In genomic region chr14:87996561-87996960, GRCm38 (mm10) we compare ENCODE assay signal across 24 mouse cellular contexts.
DNase-seq lines count a peak whose midpoint lies in the region; ATAC-seq and TF ChIP-seq lines count a peak whose summit lies in the region.
"Had no signal": no experiment of that assay in that cellular context is flagged by ENCODE, and none has a peak within 500 bp of the region (broad histone marks: within the 10 kb centered on the region; RNA-seq: fewer than 3 reads in every experiment).

No protein-coding gene starts in this region.

- no peak overlapping the region for H3K4me2 ChIP-seq in forebrain, embryonic 14.5 days (ENCODE audit: low read length)
- H3K4me2 ChIP-seq in forebrain, embryonic 15.5 days (replicated peaks): no peak overlapping the region
- no peak overlapping the region for H3K4me2 ChIP-seq in forebrain, postnatal 0 days (ENCODE audit: low read depth)
- no peak overlapping the region for H3K4me2 ChIP-seq in forebrain, embryonic 11.5 days (ENCODE audit: low read depth, low read length, severe bottlenecking)
- H3K4me2 ChIP-seq: embryonic facial prominence, embryonic 13.5 days; embryonic facial prominence, embryonic 15.5 days had no signal

- no peaks in the 10 kb centered on the region for H3K9me3 ChIP-seq in forebrain, embryonic 14.5 days (replicated peaks; ENCODE audit: control insufficient read depth, low read length)
- H3K9me3 ChIP-seq in forebrain, embryonic 15.5 days: no peaks in the 10 kb centered on the region
- no peaks in the 10 kb centered on the region for H3K9me3 ChIP-seq in forebrain, postnatal 0 days (ENCODE audit: low read length)
- no peaks in the 10 kb centered on the region for H3K9me3 ChIP-seq in forebrain, embryonic 11.5 days (ENCODE audit: control insufficient read depth, low read length)
- H3K9me3 ChIP-seq: embryonic facial prominence, embryonic 13.5 days; embryonic facial prominence, embryonic 15.5 days had no signal

- no peak for ATAC-seq in forebrain, embryonic 14.5 days
- ATAC-seq in forebrain, embryonic 15.5 days (replicated peaks): no peak
- ATAC-seq in forebrain, postnatal 0 days: peak; percentile 47; the same call in 1 of the 2 replicates
- ATAC-seq in forebrain, embryonic 11.5 days (replicated peaks; ENCODE audit: low FRiP score): no peak
- ATAC-seq: activated CD4-positive, CD25-positive, alpha-beta regulatory T cell, adult 4 months; Patski had no signal

- TF ChIP-seq CTCF in forebrain, postnatal 0 days (IDR thresholded peaks at IDR 0.05; ENCODE audit: low read depth): no peak
- no peak for TF ChIP-seq CTCF in brain, embryonic 14.5 days (IDR thresholded peaks at IDR 0.05; ENCODE audit: borderline replicate concordance, extremely low read depth, insufficient read depth, insufficient read length)
- no peak for TF ChIP-seq CTCF in gastrocnemius, adult 2 months (IDR thresholded peaks at IDR 0.05)

- H3K27me3 ChIP-seq in forebrain, embryonic 14.5 days (replicated peaks; ENCODE audit: control insufficient read depth, insufficient read depth, low read length): no peaks in the 10 kb centered on the region
- H3K27me3 ChIP-seq in forebrain, embryonic 15.5 days: no peaks in the 10 kb centered on the region
- no peaks in the 10 kb centered on the region for H3K27me3 ChIP-seq in forebrain, postnatal 0 days (ENCODE audit: insufficient read depth, low read length)
- H3K27me3 ChIP-seq in forebrain, embryonic 11.5 days (ENCODE audit: control insufficient read depth, insufficient read depth, low read length): no peaks in the 10 kb centered on the region
- H3K27me3 ChIP-seq: embryonic facial prominence, embryonic 13.5 days; embryonic facial prominence, embryonic 15.5 days had no signal

- 57% methylated on average over 2 of the region's 2 CpGs for whole genome bisulfite sequencing in forebrain, embryonic 14.5 days
- WGBS in forebrain, embryonic 15.5 days: 38% methylated on average over 2 of the region's 2 CpGs
- WGBS in forebrain, postnatal 0 days: 30% methylated on average over 2 of the region's 2 CpGs
- WGBS in forebrain, embryonic 11.5 days: 94% methylated on average over 2 of the region's 2 CpGs

- TF ChIP-seq POLR2A in brain, embryonic 14.5 days (IDR thresholded peaks at IDR 0.05; ENCODE audit: borderline replicate concordance, extremely low read depth, insufficient read depth, insufficient read length, poor library complexity, severe bottlenecking): no peak

- no peak overlapping the region for H3K9ac ChIP-seq in forebrain, embryonic 14.5 days (ENCODE audit: low read length)
- no peak overlapping the region for H3K9ac ChIP-seq in forebrain, embryonic 15.5 days (replicated peaks)
- no peak overlapping the region for H3K9ac ChIP-seq in forebrain, postnatal 0 days
- no peak overlapping the region for H3K9ac ChIP-seq in forebrain, embryonic 11.5 days (ENCODE audit: low read length)
- H3K9ac ChIP-seq: embryonic facial prominence, embryonic 13.5 days; embryonic facial prominence, embryonic 15.5 days had no signal

- DNase-seq in forebrain, embryonic 14.5 days (ENCODE audit: low spot score): peak; percentile 58
- peak; percentile 30 for DNase-seq in forebrain, postnatal 0 days
- DNase-seq in forebrain, embryonic 11.5 days (ENCODE audit: low spot score): no peak
- DNase-seq in brain, embryonic 14.5 days (ENCODE audit: low read depth): peak; percentile 57
- peak; percentile 5 for DNase-seq in telencephalon, adult 2 months (ENCODE audit: low read depth, low spot score)
- DNase-seq in gastrocnemius, adult 2 months: no peak
- DNase-seq in MN1 (ENCODE audit: low spot score): no peak
- DNase-seq: adrenal gland, adult 8-10 months; adrenal gland, postnatal 14 days; adrenal gland, postnatal 36 days; cerebellum, adult 11 months; cerebellum, adult 18-20 months; cerebellum, adult 8-10 months; cerebellum, adult 9-11 months; cerebellum, postnatal 14 days; cerebellum, postnatal 36 days; embryo, embryonic 11 days; gastrocnemius, postnatal 10 days had no signal

- H3K4me1 ChIP-seq in forebrain, embryonic 14.5 days (ENCODE audit: control insufficient read depth, insufficient read depth, low read length): no peaks in the 10 kb centered on the region
- H3K4me1 ChIP-seq in forebrain, embryonic 15.5 days: peaks cover 6% of the 10 kb centered on the region; the same call in 1 of the 2 replicates
- H3K4me1 ChIP-seq in forebrain, postnatal 0 days (ENCODE audit: insufficient read depth): no peaks in the 10 kb centered on the region
- H3K4me1 ChIP-seq in forebrain, embryonic 11.5 days (replicated peaks; ENCODE audit: control insufficient read depth, insufficient read depth, low read length): no peaks in the 10 kb centered on the region
- H3K4me1 ChIP-seq: embryonic facial prominence, embryonic 13.5 days; embryonic facial prominence, embryonic 15.5 days had no signal

- no peaks in the 10 kb centered on the region for H3K36me3 ChIP-seq in forebrain, embryonic 14.5 days (ENCODE audit: control insufficient read depth, insufficient read depth, low read length)
- H3K36me3 ChIP-seq in forebrain, embryonic 15.5 days: no peaks in the 10 kb centered on the region
- no peaks in the 10 kb centered on the region for H3K36me3 ChIP-seq in forebrain, postnatal 0 days (ENCODE audit: insufficient read depth)
- no peaks in the 10 kb centered on the region for H3K36me3 ChIP-seq in forebrain, embryonic 11.5 days (ENCODE audit: control insufficient read depth, insufficient read depth, low read length)
- H3K36me3 ChIP-seq: embryonic facial prominence, embryonic 13.5 days; embryonic facial prominence, embryonic 15.5 days had no signal

- intact Hi-C loops in gastrocnemius, adult 2 months (cut with DNase I): no loop called here

- H3K4me3 ChIP-seq in forebrain, embryonic 14.5 days (ENCODE audit: low read depth, low read length): no peak overlapping the region
- H3K4me3 ChIP-seq in forebrain, embryonic 15.5 days: no peak overlapping the region
- no peak overlapping the region for H3K4me3 ChIP-seq in forebrain, postnatal 0 days (ENCODE audit: low read depth, low read length)
- H3K4me3 ChIP-seq in forebrain, embryonic 11.5 days (ENCODE audit: low read depth, low read length): no peak overlapping the region
- no peak overlapping the region for H3K4me3 ChIP-seq in gastrocnemius, adult 2 months
- H3K4me3 ChIP-seq: embryonic facial prominence, embryonic 13.5 days; embryonic facial prominence, embryonic 15.5 days; erythroblast, embryonic 14.5 days had no signal

- no peak overlapping the region for H3K27ac ChIP-seq in forebrain, embryonic 14.5 days (ENCODE audit: low read depth, low read length)
- no peak overlapping the region for H3K27ac ChIP-seq in forebrain, embryonic 15.5 days (replicated peaks)
- no peak overlapping the region for H3K27ac ChIP-seq in forebrain, postnatal 0 days (ENCODE audit: low read depth, low read length)
- no peak overlapping the region for H3K27ac ChIP-seq in forebrain, embryonic 11.5 days (ENCODE audit: low read depth, low read length)
- H3K27ac ChIP-seq in gastrocnemius, adult 2 months: no peak overlapping the region
- H3K27ac ChIP-seq: embryonic facial prominence, embryonic 13.5 days; embryonic facial prominence, embryonic 15.5 days had no signal

Comparison
In these comparisons a context has a peak if more than half of its experiments do, and no peak if none do; other contexts are left out.
1. DNase-seq: peak in forebrain, embryonic 14.5 days (single experiment), forebrain, postnatal 0 days (single experiment), brain, embryonic 14.5 days (single experiment) and telencephalon, adult 2 months (single experiment); none in forebrain, embryonic 11.5 days (single experiment), gastrocnemius, adult 2 months (single experiment) and MN1 (single experiment).